Mouse (Mus musculus) lung, adult 2 months (tissue): ENCODE data around the gene Brd1.

Source experiments
- CTCF ChIP-seq: fragments of 200-500 bp; IDR thresholded peaks from 2 replicates; pipeline ENCODE4 v1.5.1; 2011; ENCODE audit warnings: mild to moderate bottlenecking, low read length, control low read depth; ENCODE audit not compliant: insufficient read depth
- POLR2A ChIP-seq: fragments of 200-500 bp; IDR thresholded peaks from 2 replicates; pipeline ENCODE4 v1.6.1; 2011; ENCODE audit warnings: low read depth, mild to moderate bottlenecking, control low read depth, low read length, borderline replicate concordance; ENCODE audit errors: extremely low read depth

DNA sequence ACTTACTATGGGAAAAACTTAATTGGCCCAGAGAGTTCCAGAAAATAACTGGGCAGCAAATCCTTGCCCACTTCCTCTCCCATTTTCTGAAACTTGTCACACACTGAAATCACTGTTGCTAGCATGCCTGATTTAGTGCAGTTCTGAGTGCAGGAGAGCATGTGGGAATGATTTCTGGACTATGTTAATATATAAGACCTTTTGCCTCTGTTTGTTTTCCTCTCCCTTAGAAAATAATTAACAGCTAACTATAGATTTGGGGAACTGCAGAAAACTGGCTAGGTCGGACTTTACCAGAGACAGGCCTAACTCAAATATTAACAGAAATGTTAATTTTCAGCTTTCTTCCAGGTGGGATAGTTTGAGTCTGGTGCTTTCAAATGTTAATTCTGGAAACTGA is 34.5 kb upstream of the Brd1 start:
- TF ChIP-seq CTCF (no peak), POLR2A (no peak)
